Mouse (Mus musculus): ENCODE data around the gene Dab1.

DNA sequence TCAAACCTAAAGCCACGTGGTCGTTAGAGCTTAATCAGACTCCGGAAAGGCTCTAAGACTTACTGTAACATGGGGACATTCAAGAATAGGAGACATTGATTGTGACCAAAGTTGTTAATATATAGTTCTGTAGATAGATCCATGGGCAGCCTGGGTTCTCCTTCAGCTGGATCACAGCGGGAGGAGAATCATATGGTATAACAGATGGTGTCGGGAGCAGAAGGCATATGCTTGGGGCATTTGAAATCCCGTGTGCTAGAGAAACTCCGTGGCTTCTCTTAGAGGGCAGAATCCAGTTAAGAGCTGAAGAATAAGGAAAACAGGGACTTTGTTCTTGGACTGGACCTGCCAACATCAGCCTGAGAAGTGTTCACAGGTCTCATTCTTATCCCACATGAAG, 904.6 kb downstream of the Dab1 start:
- TF ChIP-seq CTCF (IDR thresholded peaks at IDR 0.05; ENCODE audit: control insufficient read depth, insufficient read depth, insufficient read length) (no peak), USF1 (IDR thresholded peaks at IDR 0.05; ENCODE audit: low read depth) (no peak), FOSL1 (IDR thresholded peaks at IDR 0.05; ENCODE audit: insufficient read depth, low read length, poor library complexity, severe bottlenecking) (no peak), CEBPB (IDR thresholded peaks at IDR 0.05; ENCODE audit: low read depth) (no peak)
